Mouse (Mus musculus) liver, embryonic 12.5 days (tissue): ENCODE data around the gene Cryaa. TPM values are rescaled to one million over a fixed set of nuclear protein-coding genes. Genes with fewer than 3 reads are reported as not detected.

Experiments
- ATAC-seq: fragments of 200-750 bp; cut with Nextera tagmentation; 2 replicates; pipeline ENCODE4 v1.8.0; 2017; ENCODE audit warnings: moderate number of reproducible peaks, mild to moderate bottlenecking, moderate library complexity
- H3K27ac ChIP-seq: fragments of 300-500 bp; sonication (generic); 2 replicates; pipeline ENCODE4 v1.5.1; 2016; ENCODE audit warnings: mild to moderate bottlenecking
- H3K27me3 ChIP-seq: fragments of 300-500 bp; sonication (generic); replicated peaks from 2 replicates; pipeline ENCODE4 v1.6.1; 2016; ENCODE audit warnings: mild to moderate bottlenecking, moderate library complexity
- H3K36me3 ChIP-seq: fragments of 300-500 bp; sonication (generic); 2 replicates; pipeline ENCODE4 v1.6.1; 2016; ENCODE audit warnings: mild to moderate bottlenecking, moderate library complexity
- H3K4me1 ChIP-seq: fragments of 300-500 bp; sonication (generic); 2 replicates; pipeline ENCODE4 v1.6.1; 2016
- H3K4me2 ChIP-seq: fragments of 300-500 bp; sonication (generic); 2 replicates; pipeline ENCODE4 v1.6.1; 2016; ENCODE audit warnings: mild to moderate bottlenecking, moderate library complexity
- H3K4me3 ChIP-seq: fragments of 300-500 bp; sonication (generic); 2 replicates; pipeline ENCODE4 v1.5.1; 2016; ENCODE audit warnings: mild to moderate bottlenecking, moderate library complexity
- H3K9ac ChIP-seq: fragments of 300-500 bp; sonication (generic); 2 replicates; pipeline ENCODE4 v1.6.1; 2016; ENCODE audit warnings: mild to moderate bottlenecking, moderate library complexity
- H3K9me3 ChIP-seq: fragments of 300-500 bp; sonication (generic); replicated peaks from 2 replicates; pipeline ENCODE4 v1.6.1; 2016; ENCODE audit warnings: mild to moderate bottlenecking, moderate library complexity
- WGBS: fragments of 180-500 bp; shearing (Covaris S2); methylation state at CpG from one replicate; pipeline ENCODE4 v1.1.7; 2016; ENCODE audit not compliant: insufficient replicate concordance; 5-methylcytosine and 5-hydroxymethylcytosine counted together
- polyA plus RNA-seq: library from polyadenylated mRNA; unstranded; fragments of >200 nt; fragmentation: Nextera tagmentation; extraction: Ambion mirVana; gene quantifications from 2 replicates; pipeline ENCODE4 v1.2.1, GENCODE M21; 2016

Gene Cryaa
- polyA plus RNA-seq: 0.16 TPM in 1 of 2 replicates, not detected in the other

- no peaks in the 10 kb centered on the region for H3K4me1 ChIP-seq
- H3K27ac ChIP-seq: no peak within 1 kb of the TSS
- no peak for ATAC-seq
- H3K9me3 ChIP-seq: no peaks in the 10 kb centered on the region
- H3K36me3 ChIP-seq: no peaks in the 10 kb centered on the region
- peaks cover 21% of the 10 kb centered on the region for H3K27me3 ChIP-seq
- no peak within 1 kb of the TSS for H3K4me3 ChIP-seq
- no peak within 1 kb of the TSS for H3K4me2 ChIP-seq
- H3K9ac ChIP-seq: no peak within 1 kb of the TSS
- WGBS: 58% methylated on average over 8 of the region's 8 CpGs
Observed at GRCm38 (mm10) chr17:31677507-31677906, at the start of gene Cryaa. Gene Cryaa (plus strand): TSS chr17:31677807.

GRCm38 (mm10) chr17:31627961-31628360 is 49.6 kb upstream of the Cryaa start:
- no peak overlapping the region for H3K27ac ChIP-seq
- H3K4me1 ChIP-seq: no peaks in the 10 kb centered on the region
- H3K9me3 ChIP-seq: no peaks in the 10 kb centered on the region
- no peak overlapping the region for H3K9ac ChIP-seq
- no peaks in the 10 kb centered on the region for H3K36me3 ChIP-seq
- 74% methylated on average over 2 of the region's 2 CpGs for WGBS
- no peak overlapping the region for H3K4me2 ChIP-seq
- H3K4me3 ChIP-seq: no peak overlapping the region
- 0 out of 2 replicates have a peak, but pooled peaks cover 6% of the 10 kb centered on the region for H3K27me3 ChIP-seq
- no peak for ATAC-seq

GRCm38 (mm10) chr17:31631081-31631800 is 46.4 kb upstream of the Cryaa start:
- Histone ChIP-seq H3K36me3 (no peaks in the 10 kb centered on the region), H3K4me3 (no peak overlapping the region), H3K9me3 (no peaks in the 10 kb centered on the region), H3K27ac (no peak overlapping the region), H3K27me3 (peaks cover 28% of the 10 kb centered on the region), H3K9ac (no peak overlapping the region), H3K4me1 (peaks cover 2% of the 10 kb centered on the region; the same call in 1 of the 2 replicates), H3K4me2 (no peak overlapping the region)
- WGBS: 57% methylated on average over 10 of the region's 10 CpGs
- ATAC-seq: no peak

GRCm38 (mm10) chr17:31633007-31633406 is 44.6 kb upstream of the Cryaa start:
- H3K4me3 ChIP-seq: no peak overlapping the region
- peaks cover 17% of the 10 kb centered on the region for H3K4me1 ChIP-seq
- 70% methylated on average over 6 of the region's 6 CpGs for WGBS
- peaks cover 46% of the 10 kb centered on the region for H3K27me3 ChIP-seq
- no peak overlapping the region for H3K4me2 ChIP-seq
- no peak overlapping the region for H3K27ac ChIP-seq
- no peaks in the 10 kb centered on the region for H3K36me3 ChIP-seq
- H3K9ac ChIP-seq: no peak overlapping the region
- no peaks in the 10 kb centered on the region for H3K9me3 ChIP-seq
- ATAC-seq: no peak

- Histone ChIP-seq H3K4me3 (no peak overlapping the region), H3K4me2 (no peak overlapping the region), H3K27me3 (peaks cover 62% of the 10 kb centered on the region), H3K27ac (no peak overlapping the region), H3K36me3 (no peaks in the 10 kb centered on the region), H3K4me1 (peaks cover 17% of the 10 kb centered on the region), H3K9me3 (no peaks in the 10 kb centered on the region), H3K9ac (no peak overlapping the region)
- 61% methylated on average over 5 of the region's 5 CpGs for WGBS
- no peak for ATAC-seq
Observed at GRCm38 (mm10) chr17:31634896-31635295, 42.7 kb upstream of the Cryaa start.

- peaks cover 17% of the 10 kb centered on the region for H3K4me1 ChIP-seq
- peaks cover 64% of the 10 kb centered on the region for H3K27me3 ChIP-seq
- H3K36me3 ChIP-seq: no peaks in the 10 kb centered on the region
- no peak for ATAC-seq
- no peak overlapping the region for H3K27ac ChIP-seq
- H3K9me3 ChIP-seq: no peaks in the 10 kb centered on the region
- 45% methylated on average over 11 of the region's 11 CpGs for WGBS
- no peak overlapping the region for H3K9ac ChIP-seq
- H3K4me2 ChIP-seq: peak overlapping the region; percentile 75
- H3K4me3 ChIP-seq: peak overlapping the region; percentile 50; the same call in 1 of the 2 replicates
Observed at GRCm38 (mm10) chr17:31635781-31636180, 41.8 kb upstream of the Cryaa start.

GRCm38 (mm10) chr17:31636277-31636941 is 41.2 kb upstream of the Cryaa start:
- H3K9ac ChIP-seq: peak overlapping the region; percentile 13; the same call in 1 of the 2 replicates
- ATAC-seq: peak; percentile 37
- peak overlapping the region; percentile 50 for H3K4me3 ChIP-seq
- H3K36me3 ChIP-seq: no peaks in the 10 kb centered on the region
- H3K27ac ChIP-seq: no peak overlapping the region
- no peaks in the 10 kb centered on the region for H3K9me3 ChIP-seq
- peaks cover 17% of the 10 kb centered on the region for H3K4me1 ChIP-seq
- H3K27me3 ChIP-seq: peaks cover 64% of the 10 kb centered on the region
- H3K4me2 ChIP-seq: peak overlapping the region; percentile 75
- WGBS: 5% methylated on average over 45 of the region's 45 CpGs

- Histone ChIP-seq H3K36me3 (no peaks in the 10 kb centered on the region), H3K4me1 (peaks cover 17% of the 10 kb centered on the region), H3K27ac (no peak within 1 kb of the TSS), H3K27me3 (peaks cover 64% of the 10 kb centered on the region), H3K4me3 (peak within 1 kb of the TSS; percentile 50), H3K9me3 (no peaks in the 10 kb centered on the region), H3K4me2 (peak within 1 kb of the TSS; percentile 75), H3K9ac (peak within 1 kb of the TSS; percentile 13; the same call in 1 of the 2 replicates)
- ATAC-seq: peak; percentile 83
- 1% methylated on average over 60 of the region's 61 CpGs for WGBS
Observed at GRCm38 (mm10) chr17:31636942-31637811, 40.4 kb upstream of the Cryaa start, which contains the start of gene Cbs. Gene Cbs (minus strand): TSS chr17:31637238.

- Histone ChIP-seq H3K4me3 (no peak overlapping the region), H3K4me2 (peak overlapping the region; percentile 75)
Observed at GRCm38 (mm10) chr17:31637866-31638570, 39.6 kb upstream of the Cryaa start.

GRCm38 (mm10) chr17:31639651-31640050 is 38.0 kb upstream of the Cryaa start:
- 72% methylated on average over 4 of the region's 4 CpGs for WGBS
- H3K9ac ChIP-seq: no peak overlapping the region
- ATAC-seq: no peak
- H3K4me3 ChIP-seq: no peak overlapping the region
- H3K4me1 ChIP-seq: peaks cover 17% of the 10 kb centered on the region
- no peaks in the 10 kb centered on the region for H3K9me3 ChIP-seq
- H3K27me3 ChIP-seq: peaks cover 52% of the 10 kb centered on the region
- H3K4me2 ChIP-seq: no peak overlapping the region
- H3K27ac ChIP-seq: no peak overlapping the region
- no peaks in the 10 kb centered on the region for H3K36me3 ChIP-seq

More at GRCm38 (mm10) chr17:31637866-31638570, 39.6 kb upstream of the Cryaa start:
- 51% methylated on average over 9 of the region's 9 CpGs for WGBS
- ATAC-seq: no peak
- Histone ChIP-seq H3K4me1 (peaks cover 17% of the 10 kb centered on the region), H3K27me3 (peaks cover 58% of the 10 kb centered on the region), H3K27ac (no peak overlapping the region), H3K36me3 (no peaks in the 10 kb centered on the region), H3K9ac (no peak overlapping the region), H3K9me3 (no peaks in the 10 kb centered on the region)

- Histone ChIP-seq H3K27ac (no peak overlapping the region), H3K4me1 (peaks cover 5% of the 10 kb centered on the region; the same call in 1 of the 2 replicates), H3K27me3 (peaks cover 25% of the 10 kb centered on the region), H3K4me3 (no peak overlapping the region), H3K36me3 (peaks cover 14% of the 10 kb centered on the region), H3K4me2 (no peak overlapping the region), H3K9me3 (no peaks in the 10 kb centered on the region), H3K9ac (no peak overlapping the region)
- WGBS: 45% methylated on average over 8 of the region's 8 CpGs
- ATAC-seq: no peak
Observed at GRCm38 (mm10) chr17:31642331-31642730, 35.3 kb upstream of the Cryaa start.
